In the genomic region with DNA sequence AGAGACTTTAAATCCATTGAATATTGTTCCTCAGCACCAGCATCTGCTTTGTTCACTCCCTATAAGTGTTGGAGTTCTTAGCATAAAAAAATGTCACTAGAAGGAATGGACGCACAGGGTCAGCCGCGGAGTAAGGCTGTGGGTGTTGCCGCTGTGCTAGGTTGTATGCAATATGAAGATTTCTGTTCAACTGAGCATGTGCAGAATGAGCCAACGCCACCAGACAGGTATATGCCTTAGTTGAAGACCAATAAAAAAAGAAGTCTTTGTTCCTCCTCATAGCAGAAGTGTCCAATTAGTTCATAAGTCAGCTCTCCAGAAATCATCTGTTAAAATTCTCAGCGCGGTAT, we compare ENCODE assay signal across 8 mouse cellular contexts. TPM values are rescaled to one million over a fixed set of nuclear protein-coding genes. Genes with fewer than 3 reads are reported as not detected.
A peak's percentile ranks its signal among the peaks of the same experiment; 100 is the strongest.
DNase-seq lines count a peak whose midpoint lies in the region; ATAC-seq lines count a peak whose summit lies in the region.

No protein-coding gene starts in this region.

- H3K4me3 ChIP-seq in embryonic facial prominence, embryonic 15.5 days (replicated peaks) = peak overlapping the region; percentile 58
- H3K4me3 ChIP-seq in hindbrain, embryonic 15.5 days = peak overlapping the region; percentile 62
- H3K4me3 ChIP-seq in limb, embryonic 10.5 days = peak overlapping the region; percentile 63

- H3K4me2 ChIP-seq in embryonic facial prominence, embryonic 15.5 days (replicated peaks) = peak overlapping the region; percentile 48
- H3K4me2 ChIP-seq in hindbrain, embryonic 15.5 days = peak overlapping the region; percentile 57

- no peaks in the 10 kb centered on the region for H3K27me3 ChIP-seq in embryonic facial prominence, embryonic 15.5 days
- no peaks in the 10 kb centered on the region for H3K27me3 ChIP-seq in hindbrain, embryonic 15.5 days
- H3K27me3 ChIP-seq in limb, embryonic 10.5 days (ENCODE audit: low read depth, poor library complexity, severe bottlenecking) = peaks cover 5% of the 10 kb centered on the region; the same call in 1 of the 2 replicates

- WGBS in embryonic facial prominence, embryonic 15.5 days = 21% methylated on average over 7 of the region's 7 CpGs
- WGBS in hindbrain, embryonic 15.5 days = 18% methylated on average over 7 of the region's 7 CpGs
- WGBS in limb, embryonic 10.5 days = 21% methylated on average over 7 of the region's 7 CpGs

- DNase-seq in frontal cortex, adult 2 months (ENCODE audit: extremely low spot score in 1 of 2, low spot score in 1 of 2) = peak; percentile 5 to 25
- DNase-seq in frontal cortex, postnatal 25 days (ENCODE audit: low spot score in 2 of 2) = no peak
- peak; percentile 70 for DNase-seq in MEL-GATA-1-ER (ENCODE audit: extremely low read depth, low read depth)
- DNase-seq in limb, embryonic 10.5 days (ENCODE audit: low spot score) = no peak
- DNase-seq in mesoderm, embryonic 11.5 days (ENCODE audit: low read depth, low spot score) = peak; percentile 10
- no peak for DNase-seq in ovary, postnatal 10 days (ENCODE audit: low spot score)

- H3K9ac ChIP-seq in embryonic facial prominence, embryonic 15.5 days = 0 out of 2 replicates have a peak overlapping the region, but pooled peaks have one; percentile 39
- H3K9ac ChIP-seq in hindbrain, embryonic 15.5 days = peak overlapping the region; percentile 46

- H3K27ac ChIP-seq in embryonic facial prominence, embryonic 15.5 days (replicated peaks) = peak overlapping the region; percentile 83
- peak overlapping the region; percentile 94 for H3K27ac ChIP-seq in hindbrain, embryonic 15.5 days (replicated peaks)
- H3K27ac ChIP-seq in limb, embryonic 10.5 days = peak overlapping the region; percentile 92; the same call in 1 of the 2 replicates

- no peaks in the 10 kb centered on the region for H3K36me3 ChIP-seq in embryonic facial prominence, embryonic 15.5 days
- no peaks in the 10 kb centered on the region for H3K36me3 ChIP-seq in hindbrain, embryonic 15.5 days
- no peaks in the 10 kb centered on the region for H3K36me3 ChIP-seq in limb, embryonic 10.5 days

- no peak for ATAC-seq in embryonic facial prominence, embryonic 15.5 days (ENCODE audit: insufficient number of reproducible peaks, low FRiP score, low TSS enrichment, low read depth)
- peak; percentile 69; the same call in 1 of the 2 replicates for ATAC-seq in hindbrain, embryonic 15.5 days (ENCODE audit: low FRiP score, low read depth)

- no peaks in the 10 kb centered on the region for H3K4me1 ChIP-seq in embryonic facial prominence, embryonic 15.5 days
- 0 out of 2 replicates have a peak, but pooled peaks cover 3% of the 10 kb centered on the region for H3K4me1 ChIP-seq in hindbrain, embryonic 15.5 days (replicated peaks)
- H3K4me1 ChIP-seq in limb, embryonic 10.5 days = no peaks in the 10 kb centered on the region

- no peaks in the 10 kb centered on the region for H3K9me3 ChIP-seq in embryonic facial prominence, embryonic 15.5 days (replicated peaks)
- H3K9me3 ChIP-seq in hindbrain, embryonic 15.5 days = no peaks in the 10 kb centered on the region
- no peaks in the 10 kb centered on the region for H3K9me3 ChIP-seq in limb, embryonic 10.5 days (replicated peaks)

RNA-seq across cellular contexts. Expression of gene Cask, which starts 3.7 kb away (rescaled TPM):
- polyA plus RNA-seq in frontal cortex, adult 2 months (2012; rRNA removed) = 33.8 and 37.0 TPM in 2 replicates
- 16.6 and 17.1 TPM in 2 replicates for polyA plus RNA-seq in embryonic facial prominence, embryonic 15.5 days (2015; fragmentation: Nextera tagmentation; extraction: Ambion mirVana)
- 63.7 and 64.5 TPM in 2 replicates for polyA plus RNA-seq in hindbrain, embryonic 15.5 days (2015; fragmentation: Nextera tagmentation; extraction: Ambion mirVana)
- polyA plus RNA-seq in limb, embryonic 10.5 days (2016; fragmentation: Nextera tagmentation; extraction: Ambion mirVana) = 9.2 and 11.7 TPM in 2 replicates

Comparison
In these comparisons a context has a peak if more than half of its experiments do, and no peak if none do; other contexts are left out.
1. DNase-seq: peak in frontal cortex, adult 2 months (2 of 2), MEL-GATA-1-ER (single experiment) and mesoderm, embryonic 11.5 days (single experiment); none in frontal cortex, postnatal 25 days (0 of 2), limb, embryonic 10.5 days (single experiment) and ovary, postnatal 10 days (single experiment).
2. Peak in every context shown above with its lines, with median percentiles within 50 percentile points of each other: H3K27ac ChIP-seq and H3K4me3 ChIP-seq.